Mouse (Mus musculus) bone marrow macrophage, adult 2 months (primary cell): ENCODE data around the gene Rgl2.

ENCODE experiments used
- CTCF ChIP-seq: IDR thresholded peaks from 2 replicates; pipeline ENCODE4 v1.5.1; 2012; ENCODE audit warnings: low read depth, mild to moderate bottlenecking, low read length, moderate library complexity
- POLR2A ChIP-seq: IDR thresholded peaks from 2 replicates; pipeline ENCODE4 v1.6.1; 2012; ENCODE audit warnings: mild to moderate bottlenecking, low read depth, low read length, borderline replicate concordance

DNA sequence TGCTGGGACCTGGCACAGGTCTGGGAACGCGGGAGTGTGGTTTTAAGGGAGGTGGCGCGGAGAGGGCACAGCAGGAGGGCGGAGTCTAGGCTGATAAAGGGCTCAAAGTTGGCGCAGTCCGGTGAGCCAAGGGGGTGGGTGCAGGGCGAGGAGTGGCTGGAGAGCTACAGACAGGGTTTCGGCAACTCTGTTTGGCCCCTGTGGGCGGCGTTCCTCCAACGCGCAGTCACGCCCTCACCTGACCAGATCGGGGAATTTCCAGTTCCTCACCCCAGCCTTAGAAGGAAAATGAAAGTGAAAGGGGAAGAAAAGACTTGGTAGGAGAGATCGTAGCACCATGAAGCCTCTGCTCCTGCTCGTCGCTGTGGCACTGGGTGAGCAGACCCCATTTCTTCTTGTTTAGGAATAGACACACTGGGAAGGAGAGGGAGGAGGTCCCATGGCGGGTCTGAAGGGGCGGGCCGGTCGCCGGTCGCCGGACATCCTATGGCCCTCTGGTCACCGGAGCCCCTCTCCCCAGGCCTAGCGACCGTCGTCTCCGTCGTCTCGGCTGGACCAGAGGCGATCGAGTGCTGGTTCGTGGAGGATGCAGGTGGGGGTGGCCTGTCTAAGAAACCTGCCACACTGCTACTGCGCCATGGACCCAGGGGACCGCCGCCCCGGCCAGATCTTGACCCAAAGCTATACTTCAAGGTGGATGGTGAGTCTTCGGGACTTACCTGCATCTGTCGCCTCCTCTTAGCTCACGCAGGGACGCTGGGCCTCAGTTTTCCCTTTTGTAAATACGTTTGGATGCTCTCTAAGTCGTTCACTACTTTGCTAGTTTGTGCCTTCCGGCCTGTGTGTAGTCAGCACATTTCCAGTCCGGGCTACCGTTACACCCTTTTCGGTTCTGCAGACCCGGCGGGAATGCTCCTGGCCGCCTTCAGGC, 9.7 kb upstream of the Rgl2 start:
- no peak for TF ChIP-seq CTCF
- no peak for TF ChIP-seq POLR2A
